Mouse (Mus musculus): ENCODE data around the gene Ubqln4. TPM values are rescaled to one million over a fixed set of nuclear protein-coding genes. Genes with fewer than 3 reads are reported as not detected.
"Not testable (repeated sequence)": the region's sequence is repeated elsewhere in the genome, so short reads cannot be mapped to it uniquely, and the experiment has no call there.

Ubqln4 gene
- polyA plus RNA-seq, 1 experiment, result 80.5 TPM

DNA sequence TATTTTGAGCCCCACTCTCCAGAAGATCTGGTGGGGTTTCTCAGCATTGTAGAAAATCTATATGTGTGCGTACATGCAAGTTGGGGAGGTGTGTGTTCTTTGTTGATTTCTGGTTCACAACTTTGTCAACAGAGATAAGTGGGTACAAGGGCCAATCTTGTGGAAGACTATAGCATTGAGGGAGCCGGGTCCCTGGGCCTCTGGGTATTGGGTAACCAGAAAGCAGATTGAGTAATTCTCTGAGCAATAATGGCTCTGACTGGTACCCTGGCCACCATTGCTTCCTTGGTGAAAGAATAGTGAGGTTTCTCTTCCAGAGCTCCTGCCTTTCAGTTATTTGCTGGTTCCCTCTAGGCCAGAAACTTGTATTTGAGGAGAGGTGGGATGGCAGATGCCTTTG lies 15.5 kb downstream of the Ubqln4 start:
- no peak for DNase-seq
- no peak overlapping the region for H3K27ac ChIP-seq (ENCODE audit: control insufficient read depth, insufficient read depth, low read length)
- no peaks in the 10 kb centered on the region for H3K4me1 ChIP-seq (replicated peaks; ENCODE audit: control insufficient read depth, insufficient read depth, low read length)
- H3K27me3 ChIP-seq (ENCODE audit: control insufficient read depth, insufficient read depth, low read length), result no peaks in the 10 kb centered on the region
- TF ChIP-seq CTCF (IDR thresholded peaks at IDR 0.05; ENCODE audit: borderline replicate concordance, control insufficient read depth, extremely low read depth, insufficient read depth, low read length, poor library complexity), result no peak
- H3K36me3 ChIP-seq (ENCODE audit: control insufficient read depth, insufficient read depth, low read length), result peaks cover 45% of the 10 kb centered on the region
- no peak overlapping the region for H3K4me3 ChIP-seq (ENCODE audit: control insufficient read depth, insufficient read depth, low read length)
- WGBS, result 95% methylated on average over 2 of the region's 2 CpGs

DNA sequence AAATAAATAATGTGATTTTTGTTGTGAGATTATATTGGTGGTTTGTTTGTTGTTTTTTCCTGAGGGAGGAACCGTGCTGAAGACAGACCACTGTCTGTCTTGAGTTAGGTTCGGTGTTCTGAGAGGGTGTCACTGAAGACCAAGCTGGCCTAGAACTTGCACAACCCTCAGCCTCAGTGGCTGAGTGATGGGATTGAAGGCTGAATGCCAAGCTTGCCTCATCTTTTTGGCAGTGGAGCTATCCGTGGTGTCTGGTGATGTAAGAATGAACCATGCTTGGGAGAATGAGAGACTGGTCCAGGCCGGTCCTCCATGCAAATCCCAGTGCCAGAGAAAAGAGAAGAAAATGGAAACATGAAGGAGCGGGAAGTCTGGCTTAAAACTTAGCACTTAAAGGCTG lies 16.1 kb downstream of the Ubqln4 start:
- Histone ChIP-seq H3K27ac (ENCODE audit: control insufficient read depth, insufficient read depth, low read length) (no peak overlapping the region), H3K27me3 (ENCODE audit: control insufficient read depth, insufficient read depth, low read length) (no peaks in the 10 kb centered on the region), H3K36me3 (ENCODE audit: control insufficient read depth, insufficient read depth, low read length) (peaks cover 42% of the 10 kb centered on the region), H3K4me3 (ENCODE audit: control insufficient read depth, insufficient read depth, low read length) (no peak overlapping the region), H3K4me1 (replicated peaks; ENCODE audit: control insufficient read depth, insufficient read depth, low read length) (no peaks in the 10 kb centered on the region)
- 95% methylated on average over 5 of the region's 5 CpGs for WGBS
- TF ChIP-seq POLR2A (IDR thresholded peaks at IDR 0.05; ENCODE audit: control insufficient read depth, extremely low read depth, insufficient read depth, low read length, poor library complexity) (no peak), CTCF (IDR thresholded peaks at IDR 0.05; ENCODE audit: borderline replicate concordance, control insufficient read depth, extremely low read depth, insufficient read depth, low read length, poor library complexity) (no peak)
- no peak for DNase-seq

GRCm38 (mm10) chr3:88570341-88570740 lies 16.8 kb downstream of the Ubqln4 start:
- Histone ChIP-seq H3K27me3 (ENCODE audit: control insufficient read depth, insufficient read depth, low read length) (no peaks in the 10 kb centered on the region), H3K36me3 (ENCODE audit: control insufficient read depth, insufficient read depth, low read length) (peaks cover 35% of the 10 kb centered on the region), H3K27ac (ENCODE audit: control insufficient read depth, insufficient read depth, low read length) (no peak overlapping the region), H3K4me1 (replicated peaks; ENCODE audit: control insufficient read depth, insufficient read depth, low read length) (no peaks in the 10 kb centered on the region), H3K4me3 (ENCODE audit: control insufficient read depth, insufficient read depth, low read length) (no peak overlapping the region)
- DNase-seq, result no peak
- TF ChIP-seq CTCF (IDR thresholded peaks at IDR 0.05; ENCODE audit: borderline replicate concordance, control insufficient read depth, extremely low read depth, insufficient read depth, low read length, poor library complexity) (no peak), POLR2A (IDR thresholded peaks at IDR 0.05; ENCODE audit: control insufficient read depth, extremely low read depth, insufficient read depth, low read length, poor library complexity) (no peak)
- 94% methylated on average over 10 of the region's 10 CpGs for WGBS

GRCm38 (mm10) chr3:88571856-88572255 lies 18.3 kb downstream of the Ubqln4 start:
- DNase-seq, result no peak
- 93% methylated on average over 1 of the region's 1 CpGs for WGBS
- Histone ChIP-seq H3K27ac (ENCODE audit: control insufficient read depth, insufficient read depth, low read length) (no peak overlapping the region), H3K4me3 (ENCODE audit: control insufficient read depth, insufficient read depth, low read length) (no peak overlapping the region), H3K36me3 (ENCODE audit: control insufficient read depth, insufficient read depth, low read length) (peaks cover 22% of the 10 kb centered on the region), H3K4me1 (replicated peaks; ENCODE audit: control insufficient read depth, insufficient read depth, low read length) (no peaks in the 10 kb centered on the region), H3K27me3 (ENCODE audit: control insufficient read depth, insufficient read depth, low read length) (no peaks in the 10 kb centered on the region)
- no peak for TF ChIP-seq CTCF (IDR thresholded peaks at IDR 0.05; ENCODE audit: borderline replicate concordance, control insufficient read depth, extremely low read depth, insufficient read depth, low read length, poor library complexity)

DNA sequence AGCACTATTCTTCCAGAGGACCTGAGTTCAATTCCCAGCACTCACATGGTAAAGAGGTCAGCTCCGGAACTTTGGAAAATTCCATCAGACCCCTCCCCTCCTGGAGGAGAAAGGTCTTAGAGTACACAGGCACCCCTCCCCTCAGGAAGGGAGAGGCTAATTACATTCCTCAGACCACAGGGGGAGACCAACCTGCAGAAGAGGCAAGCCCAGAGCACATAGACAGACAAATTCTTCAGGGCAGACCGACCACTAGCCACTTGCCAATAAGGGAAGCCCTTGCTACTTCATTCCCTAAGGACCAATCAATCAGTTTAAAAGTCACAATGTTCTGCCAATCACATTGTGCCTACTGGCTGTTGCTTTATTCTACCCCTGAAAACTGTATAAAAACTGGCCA lies 19.3 kb downstream of the Ubqln4 start:
- no peaks in the 10 kb centered on the region for H3K4me1 ChIP-seq (replicated peaks; ENCODE audit: control insufficient read depth, insufficient read depth, low read length)
- DNase-seq, result no peak
- peaks cover 16% of the 10 kb centered on the region for H3K36me3 ChIP-seq (ENCODE audit: control insufficient read depth, insufficient read depth, low read length)
- H3K27ac ChIP-seq (ENCODE audit: control insufficient read depth, insufficient read depth, low read length), result no peak overlapping the region
- WGBS, result 94% methylated on average over 2 of the region's 2 CpGs
- TF ChIP-seq POLR2A (IDR thresholded peaks at IDR 0.05; ENCODE audit: control insufficient read depth, extremely low read depth, insufficient read depth, low read length, poor library complexity), result no peak
- no peaks in the 10 kb centered on the region for H3K27me3 ChIP-seq (ENCODE audit: control insufficient read depth, insufficient read depth, low read length)
- H3K4me3 ChIP-seq (ENCODE audit: control insufficient read depth, insufficient read depth, low read length), result no peak overlapping the region

- no peak for DNase-seq
- H3K27ac ChIP-seq (ENCODE audit: control insufficient read depth, insufficient read depth, low read length), result no peak overlapping the region
- TF ChIP-seq CTCF (IDR thresholded peaks at IDR 0.05; ENCODE audit: borderline replicate concordance, control insufficient read depth, extremely low read depth, insufficient read depth, low read length, poor library complexity) (no peak), POLR2A (IDR thresholded peaks at IDR 0.05; ENCODE audit: control insufficient read depth, extremely low read depth, insufficient read depth, low read length, poor library complexity) (no peak)
- 92% methylated on average over 2 of the region's 2 CpGs for WGBS
- H3K4me1 ChIP-seq (replicated peaks; ENCODE audit: control insufficient read depth, insufficient read depth, low read length), result no peaks in the 10 kb centered on the region
- H3K4me3 ChIP-seq (ENCODE audit: control insufficient read depth, insufficient read depth, low read length), result no peak overlapping the region
- H3K36me3 ChIP-seq (ENCODE audit: control insufficient read depth, insufficient read depth, low read length), result peaks cover 6% of the 10 kb centered on the region
- H3K27me3 ChIP-seq (ENCODE audit: control insufficient read depth, insufficient read depth, low read length), result no peaks in the 10 kb centered on the region
Observed at GRCm38 (mm10) chr3:88573810-88574209, 20.3 kb downstream of the Ubqln4 start.

- TF ChIP-seq POLR2A (IDR thresholded peaks at IDR 0.05; ENCODE audit: control insufficient read depth, extremely low read depth, insufficient read depth, low read length, poor library complexity) (no peak), CTCF (IDR thresholded peaks at IDR 0.05; ENCODE audit: borderline replicate concordance, control insufficient read depth, extremely low read depth, insufficient read depth, low read length, poor library complexity) (no peak)
- no peaks in the 10 kb centered on the region for H3K27me3 ChIP-seq (ENCODE audit: control insufficient read depth, insufficient read depth, low read length)
- no peak within 1 kb of the TSS for H3K4me3 ChIP-seq (ENCODE audit: control insufficient read depth, insufficient read depth, low read length)
- DNase-seq, result no peak
- 91% methylated on average over 3 of the region's 3 CpGs for WGBS
- H3K4me1 ChIP-seq (replicated peaks; ENCODE audit: control insufficient read depth, insufficient read depth, low read length), result peaks cover 5% of the 10 kb centered on the region
- H3K36me3 ChIP-seq (ENCODE audit: control insufficient read depth, insufficient read depth, low read length), result no peaks in the 10 kb centered on the region
- no peak within 1 kb of the TSS for H3K27ac ChIP-seq (ENCODE audit: control insufficient read depth, insufficient read depth, low read length)
Observed at GRCm38 (mm10) chr3:88575540-88575939, 22.0 kb downstream of the Ubqln4 start, which contains the start of gene Ssr2. Gene Ssr2, plus strand, starts transcription at chr3:88575876.

GRCm38 (mm10) chr3:88577846-88578245 lies 24.3 kb downstream of the Ubqln4 start:
- H3K4me1 ChIP-seq (replicated peaks; ENCODE audit: control insufficient read depth, insufficient read depth, low read length); DNase-seq; H3K4me3 ChIP-seq (ENCODE audit: control insufficient read depth, insufficient read depth, low read length); H3K27ac ChIP-seq (ENCODE audit: control insufficient read depth, insufficient read depth, low read length); H3K36me3 ChIP-seq (ENCODE audit: control insufficient read depth, insufficient read depth, low read length); H3K27me3 ChIP-seq (ENCODE audit: control insufficient read depth, insufficient read depth, low read length): not testable (repeated sequence)
- 92% methylated on average over 5 of the region's 5 CpGs for WGBS

Measured in thymus, adult 2 months (tissue).